Mouse (Mus musculus) testis, adult 2 months (tissue): ENCODE measurements at regions not wholly inside any gene's neighbourhood (a gene's known extent, or its start where the extent isn't known, plus 50 kb on each side); places are given as distances from the start of the nearest gene placed in this dataset.
"Not testable (repeated sequence)": the region's sequence is repeated elsewhere in the genome, so short reads cannot be mapped to it uniquely, and the experiment has no call there.

Experiments
- H3K27ac ChIP-seq: fragments of 200-500 bp; 2 replicates; pipeline ENCODE4 v1.5.1; 2012; ENCODE audit warnings: low read depth, low read length; ENCODE audit not compliant: control insufficient read depth, insufficient read depth
- H3K27me3 ChIP-seq: fragments of 200-500 bp; 2 replicates; pipeline ENCODE4 v1.6.1; 2012; ENCODE audit warnings: mild to moderate bottlenecking, low read length, moderate library complexity; ENCODE audit not compliant: control insufficient read depth, insufficient read depth
- H3K36me3 ChIP-seq: fragments of 200-500 bp; 2 replicates; pipeline ENCODE4 v1.6.1; 2012; ENCODE audit warnings: mild to moderate bottlenecking, low read length; ENCODE audit not compliant: control insufficient read depth, insufficient read depth
- H3K4me1 ChIP-seq: fragments of 200-500 bp; 2 replicates; pipeline ENCODE4 v1.6.1; 2012; ENCODE audit warnings: low read length; ENCODE audit not compliant: control insufficient read depth, insufficient read depth
- H3K4me3 ChIP-seq: fragments of 200-500 bp; 2 replicates; pipeline ENCODE4 v1.5.1; 2012; ENCODE audit warnings: low read depth, mild to moderate bottlenecking, low read length, moderate library complexity, mixed read lengths; ENCODE audit not compliant: control insufficient read depth
- CTCF ChIP-seq: fragments of 200-500 bp; IDR thresholded peaks from 2 replicates; pipeline ENCODE4 v1.5.1; 2012; ENCODE audit warnings: low read depth, mild to moderate bottlenecking, inconsistent platforms, low read length, moderate library complexity; ENCODE audit not compliant: control insufficient read depth, insufficient read depth, insufficient replicate concordance
- POLR2A ChIP-seq: fragments of 200-500 bp; IDR thresholded peaks from 2 replicates; pipeline ENCODE4 v1.6.1; 2012; ENCODE audit warnings: low read depth, mild to moderate bottlenecking, inconsistent platforms, low read length, moderate library complexity; ENCODE audit not compliant: control insufficient read depth

DNA sequence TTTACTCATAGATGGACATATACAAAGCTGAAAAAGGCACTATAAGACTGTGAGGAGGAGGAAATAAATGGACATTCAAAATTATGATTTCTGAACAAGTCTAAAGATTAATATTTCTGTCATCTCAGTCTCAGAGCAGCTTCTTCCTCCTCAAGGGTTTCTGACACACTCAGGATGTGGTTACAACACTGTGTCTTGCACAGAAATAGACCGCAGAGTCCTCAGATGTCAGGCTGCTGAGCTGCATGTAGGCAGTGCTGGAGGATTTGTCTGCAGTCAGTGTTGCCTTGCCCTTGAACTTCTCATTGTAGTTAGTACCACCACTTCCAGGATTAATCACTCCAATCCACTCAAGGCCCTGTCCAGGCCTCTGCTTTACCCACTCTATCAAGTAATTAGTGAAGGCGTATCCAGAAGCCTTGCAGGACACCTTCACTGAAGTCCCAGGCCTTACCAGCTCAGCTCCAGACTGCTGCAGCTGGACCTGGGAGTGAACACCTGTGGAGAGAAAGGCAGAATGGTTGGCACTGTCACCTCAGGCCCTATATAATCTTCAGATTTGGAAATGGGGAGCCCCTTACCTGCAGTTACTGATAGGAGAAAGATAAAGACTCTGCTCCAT lies 853.9 kb upstream of the Zfp386 start:
- TF ChIP-seq CTCF (no peak), POLR2A (no peak)
- no peaks in the 10 kb centered on the region for H3K4me1 ChIP-seq
- no peaks in the 10 kb centered on the region for H3K36me3 ChIP-seq
- no peak overlapping the region for H3K27ac ChIP-seq
- no peak overlapping the region for H3K4me3 ChIP-seq
- H3K27me3 ChIP-seq = no peaks in the 10 kb centered on the region

DNA sequence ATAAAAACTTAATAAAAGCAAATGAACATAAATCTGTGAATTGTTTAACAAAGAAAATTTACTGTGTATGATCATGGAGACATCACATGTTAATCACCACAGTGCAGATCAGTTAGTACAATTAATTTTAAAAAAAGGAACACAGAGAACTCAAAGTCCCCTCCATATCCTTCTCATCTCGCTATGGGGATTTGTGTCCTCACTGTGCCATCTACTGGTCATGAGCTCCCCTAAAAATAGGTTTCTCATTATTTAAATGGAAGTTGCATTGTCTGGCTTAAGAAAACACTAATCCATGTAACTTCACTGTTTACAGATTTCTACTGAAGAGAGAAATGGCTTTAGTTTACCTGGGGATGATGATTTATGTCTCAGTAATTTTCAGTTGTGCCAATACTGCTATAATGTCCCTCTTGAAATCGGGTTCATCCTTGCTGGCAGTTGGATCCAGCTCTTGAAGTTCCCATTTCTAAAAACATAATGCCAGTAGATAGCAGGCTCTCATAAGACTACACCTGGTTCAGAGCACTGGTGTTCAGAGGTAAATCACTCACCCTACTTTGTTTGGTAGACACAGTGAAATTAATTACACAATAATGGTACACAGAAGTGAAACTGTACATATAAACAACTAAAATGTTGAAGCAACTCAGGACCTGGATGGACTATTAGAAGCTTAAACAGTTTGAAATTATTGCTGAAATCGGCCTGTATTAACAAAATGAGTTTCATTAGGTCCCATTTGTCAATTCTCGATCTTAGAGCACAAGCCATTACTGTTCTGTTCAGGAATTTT lies 850.0 kb upstream of the Zfp386 start:
- no peak overlapping the region for H3K27ac ChIP-seq
- H3K4me1 ChIP-seq = no peaks in the 10 kb centered on the region
- H3K36me3 ChIP-seq = no peaks in the 10 kb centered on the region
- H3K4me3 ChIP-seq = no peak overlapping the region
- no peak for TF ChIP-seq CTCF
- no peak for TF ChIP-seq POLR2A
- no peaks in the 10 kb centered on the region for H3K27me3 ChIP-seq

DNA sequence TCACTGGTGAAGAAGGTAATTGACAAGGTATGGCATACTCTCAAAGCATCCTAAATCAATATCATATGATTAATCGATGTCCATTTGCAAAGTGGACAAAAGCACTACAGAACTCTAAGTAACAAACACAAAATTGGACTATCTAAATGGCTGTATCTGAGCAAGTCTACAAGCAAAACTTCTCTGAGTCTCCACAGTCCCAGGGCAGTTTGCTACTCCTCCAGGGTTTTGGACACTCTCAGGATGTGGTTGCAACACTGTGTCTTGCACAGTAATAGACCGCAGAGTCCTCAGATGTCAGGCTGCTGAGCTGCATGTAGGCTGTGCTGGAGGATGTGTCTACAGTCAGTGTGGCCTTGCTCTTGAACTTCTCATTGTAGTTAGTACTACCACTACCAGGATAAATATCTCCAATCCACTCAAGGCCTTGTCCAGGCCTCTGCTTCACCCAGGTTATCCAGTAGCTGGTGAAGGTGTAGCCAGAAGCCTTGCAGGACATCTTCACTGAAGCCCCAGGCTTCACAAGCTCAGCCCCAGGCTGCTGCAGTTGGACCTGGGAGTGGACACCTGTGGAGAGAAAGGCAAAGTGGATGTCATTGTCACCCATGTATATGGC lies 839.6 kb upstream of the Zfp386 start:
- not testable (repeated sequence) for H3K27me3 ChIP-seq, H3K36me3 ChIP-seq, H3K27ac ChIP-seq, H3K4me1 ChIP-seq, H3K4me3 ChIP-seq

DNA sequence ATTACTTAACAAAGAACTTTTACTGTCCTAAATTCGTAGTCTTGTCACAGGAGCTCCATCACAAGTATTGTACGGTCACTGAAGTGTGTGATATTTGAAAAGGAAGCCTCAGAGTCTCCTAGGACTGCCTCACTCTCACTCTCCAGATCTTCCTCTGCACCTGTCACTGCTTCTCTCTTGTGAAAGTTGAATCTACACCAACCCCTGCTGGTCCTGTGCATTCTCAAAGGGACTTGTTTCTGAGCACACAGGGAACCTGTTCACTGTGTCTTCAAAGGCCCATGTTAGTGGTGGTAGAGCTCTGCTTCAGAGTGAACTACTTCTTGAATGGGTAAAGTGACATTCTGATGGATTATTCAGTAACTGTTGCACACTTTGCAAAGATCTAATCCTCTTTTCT lies 824.9 kb upstream of the Zfp386 start:
- H3K27me3 ChIP-seq = no peaks in the 10 kb centered on the region
- H3K4me1 ChIP-seq = no peaks in the 10 kb centered on the region
- TF ChIP-seq CTCF (no peak), POLR2A (no peak)

DNA sequence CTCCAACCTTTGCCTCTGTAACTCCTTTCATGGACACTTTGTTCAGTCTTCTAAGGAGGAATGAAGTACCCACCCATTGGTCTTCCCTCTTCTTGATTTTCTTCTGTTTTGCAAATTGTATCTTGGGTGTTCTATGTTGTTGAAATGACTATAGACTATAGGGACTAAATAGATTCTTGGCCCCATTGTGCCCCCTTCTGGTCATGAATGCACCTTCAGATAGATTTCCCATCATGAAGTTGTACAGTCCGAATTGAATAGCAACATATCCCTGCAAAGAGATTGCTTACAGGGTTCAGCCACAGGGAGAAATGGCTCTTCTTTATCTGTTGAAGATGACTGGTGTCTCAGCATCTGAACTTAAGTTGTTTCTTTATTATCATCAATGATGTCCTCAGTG lies 817.6 kb upstream of the Zfp386 start:
- H3K36me3 ChIP-seq = no peaks in the 10 kb centered on the region
- H3K4me3 ChIP-seq = no peak overlapping the region
- TF ChIP-seq POLR2A = no peak
- TF ChIP-seq CTCF = no peak
- no peak overlapping the region for H3K27ac ChIP-seq
- no peaks in the 10 kb centered on the region for H3K4me1 ChIP-seq
- no peaks in the 10 kb centered on the region for H3K27me3 ChIP-seq

More for the DNA sequence above, 824.9 kb upstream of the Zfp386 start:
- no peak overlapping the region for H3K27ac ChIP-seq
- no peak overlapping the region for H3K4me3 ChIP-seq
- no peaks in the 10 kb centered on the region for H3K36me3 ChIP-seq

DNA sequence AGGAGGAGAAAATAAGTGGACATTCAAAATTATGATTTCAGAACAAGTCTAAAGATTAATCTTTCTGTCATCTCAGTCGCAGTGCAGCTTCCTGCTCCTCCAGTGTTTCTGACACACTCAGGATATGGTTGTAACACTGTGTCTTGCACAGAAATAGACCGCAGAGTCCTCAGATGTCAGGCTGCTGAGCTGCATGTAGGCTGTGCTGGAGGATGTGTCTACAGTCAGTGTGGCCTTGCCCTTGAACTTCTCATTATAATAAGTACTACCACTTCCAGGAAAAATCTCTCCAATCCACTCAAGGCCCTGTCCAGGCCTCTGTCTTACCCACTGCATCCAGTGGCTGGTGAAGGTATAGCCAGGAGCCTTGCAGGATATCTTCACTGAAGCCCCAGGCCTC lies 804.9 kb upstream of the Zfp386 start:
- not testable (repeated sequence) for H3K4me3 ChIP-seq, H3K27ac ChIP-seq

DNA sequence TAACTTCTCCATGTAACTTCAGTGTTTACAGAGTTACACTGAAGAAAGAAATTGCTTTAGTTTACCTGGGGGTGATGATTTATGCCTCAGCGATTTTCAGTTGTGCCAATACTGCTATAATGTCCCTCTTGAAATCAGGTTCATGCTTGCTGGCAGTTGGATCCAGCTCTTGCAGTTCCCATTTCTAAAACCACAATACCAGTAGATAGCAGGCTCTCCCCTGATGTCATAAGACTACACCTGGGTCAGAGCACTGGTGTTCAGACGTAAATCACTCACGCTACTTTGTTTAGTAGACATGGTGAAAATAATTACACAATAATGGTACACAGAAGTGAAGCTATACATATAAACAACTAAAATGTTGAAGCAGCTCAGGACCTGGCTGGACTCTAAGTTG lies 800.2 kb upstream of the Zfp386 start:
- not testable (repeated sequence) for H3K27me3 ChIP-seq, H3K27ac ChIP-seq, H3K4me3 ChIP-seq, H3K4me1 ChIP-seq, H3K36me3 ChIP-seq

More for the DNA sequence above, 804.9 kb upstream of the Zfp386 start:
- H3K27me3 ChIP-seq, H3K36me3 ChIP-seq, H3K4me1 ChIP-seq: not testable (repeated sequence)

DNA sequence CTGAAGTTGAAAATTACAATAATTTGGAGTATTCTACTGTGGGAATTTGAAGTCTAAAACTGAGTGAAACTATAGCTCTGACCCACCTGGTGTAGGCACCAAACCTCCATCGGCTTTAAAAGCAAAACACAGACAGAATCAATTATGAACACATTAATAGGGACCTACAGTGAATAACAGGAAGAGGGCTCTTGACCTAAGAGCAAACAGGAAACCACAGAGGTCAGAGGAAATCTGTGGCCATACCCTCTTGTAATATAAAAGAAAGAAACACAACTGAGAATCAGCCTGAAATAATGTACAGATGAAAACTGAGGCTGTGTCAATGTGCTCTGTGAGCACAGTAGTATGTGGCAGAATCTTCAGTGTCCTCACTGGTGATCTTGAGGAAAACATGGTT lies 789.7 kb upstream of the Zfp386 start:
- H3K27me3 ChIP-seq = no peaks in the 10 kb centered on the region
- TF ChIP-seq CTCF = no peak
- TF ChIP-seq POLR2A = no peak
- no peaks in the 10 kb centered on the region for H3K36me3 ChIP-seq
- no peak overlapping the region for H3K4me3 ChIP-seq
- no peak overlapping the region for H3K27ac ChIP-seq
- H3K4me1 ChIP-seq = no peaks in the 10 kb centered on the region
